Mouse (Mus musculus) forebrain, embryonic 14.5 days (tissue): ENCODE data around the gene Smim10l1. TPM values are rescaled to one million over a fixed set of nuclear protein-coding genes. Genes with fewer than 3 reads are reported as not detected.

Source experiments
- ATAC-seq: fragments of 200-750 bp; cut with Nextera tagmentation; 2 replicates; pipeline ENCODE4 v1.8.0; 2017; ENCODE audit warnings: mild to moderate bottlenecking, moderate library complexity
- DNase-seq: peaks from one replicate; pipeline ENCODE4 v3.0.0-alpha.2; 2015; ENCODE audit warnings: low spot score
- H3K27ac ChIP-seq: fragments of 300-500 bp; sonication (generic); 2 replicates; pipeline ENCODE4 v1.5.1; 2014; ENCODE audit warnings: low read depth, mild to moderate bottlenecking, control low read depth, low read length, moderate library complexity
- H3K27me3 ChIP-seq: fragments of 300-500 bp; sonication (generic); replicated peaks from 2 replicates; pipeline ENCODE4 v1.6.1; 2014; ENCODE audit warnings: low read length, control low read depth, mixed read lengths; ENCODE audit not compliant: control insufficient read depth, insufficient read depth
- H3K36me3 ChIP-seq: fragments of 300-500 bp; sonication (generic); 2 replicates; pipeline ENCODE4 v1.6.1; 2014; ENCODE audit warnings: low read length, control low read depth; ENCODE audit not compliant: control insufficient read depth, insufficient read depth
- H3K4me1 ChIP-seq: fragments of 300-500 bp; sonication (generic); 2 replicates; pipeline ENCODE4 v1.6.1; 2014; ENCODE audit warnings: antibody characterized with exemption, low read length, control low read depth; ENCODE audit not compliant: control insufficient read depth, insufficient read depth
- H3K4me2 ChIP-seq: fragments of 300-500 bp; sonication (generic); 2 replicates; pipeline ENCODE4 v1.6.1; 2014; ENCODE audit warnings: mild to moderate bottlenecking, control low read depth, low read length
- H3K4me3 ChIP-seq: fragments of 300-500 bp; sonication (generic); 2 replicates; pipeline ENCODE4 v1.5.1; 2014; ENCODE audit warnings: low read depth, low read length, control low read depth
- H3K9ac ChIP-seq: fragments of 300-500 bp; sonication (generic); 2 replicates; pipeline ENCODE4 v1.6.1; 2014; ENCODE audit warnings: mild to moderate bottlenecking, low read length, control low read depth, moderate library complexity
- H3K9me3 ChIP-seq: fragments of 300-500 bp; sonication (generic); replicated peaks from 2 replicates; pipeline ENCODE4 v1.6.1; 2016; ENCODE audit warnings: low read length, control low read depth, mixed read lengths; ENCODE audit not compliant: control insufficient read depth
- WGBS: fragments of 180-500 bp; shearing (Covaris S2); extraction: QIAGEN DNeasy Blood & Tissue Kit; methylation state at CpG from one replicate; pipeline ENCODE4 v1.1.7; 2014; 5-methylcytosine and 5-hydroxymethylcytosine counted together
- polyA plus RNA-seq: library from polyadenylated mRNA; unstranded; fragments of >200 nt; fragmentation: Nextera tagmentation; extraction: Ambion mirVana; gene quantifications from 2 replicates; pipeline ENCODE4 v1.2.1, GENCODE M21; 2014

Smim10l1 gene
- 73.4 and 93.4 TPM in 2 replicates for polyA plus RNA-seq

GRCm38 (mm10) chr6:133104609-133104921, at the start of gene Smim10l1:
TSS of gene Smim10l1 (plus strand) at chr6:133104909.
- Histone ChIP-seq H3K9ac (peak within 1 kb of the TSS; percentile 95), H3K27ac (peak within 1 kb of the TSS; percentile 98), H3K4me1 (peaks cover 5% of the 10 kb centered on the region), H3K4me3 (peak within 1 kb of the TSS; percentile 69), H3K4me2 (peak within 1 kb of the TSS; percentile 49), H3K27me3 (no peaks in the 10 kb centered on the region), H3K9me3 (no peaks in the 10 kb centered on the region), H3K36me3 (no peaks in the 10 kb centered on the region)
- DNase-seq = no peak
- ATAC-seq = no peak

GRCm38 (mm10) chr6:133055716-133056115, 49.0 kb upstream of the Smim10l1 start, which contains the start of gene Tas2r140:
TSS of gene Tas2r140 (minus strand) at chr6:133055816.
- Histone ChIP-seq H3K4me3 (no peak within 1 kb of the TSS), H3K27ac (no peak within 1 kb of the TSS), H3K9me3 (no peaks in the 10 kb centered on the region), H3K9ac (no peak within 1 kb of the TSS), H3K36me3 (no peaks in the 10 kb centered on the region), H3K27me3 (no peaks in the 10 kb centered on the region), H3K4me2 (no peak within 1 kb of the TSS), H3K4me1 (no peaks in the 10 kb centered on the region)
- DNase-seq (no peak), ATAC-seq (no peak)

GRCm38 (mm10) chr6:133092226-133092625, 12.5 kb upstream of the Smim10l1 start:
- no peak for ATAC-seq
- 73% methylated on average over 8 of the region's 8 CpGs for WGBS
- no peaks in the 10 kb centered on the region for H3K4me1 ChIP-seq
- no peaks in the 10 kb centered on the region for H3K9me3 ChIP-seq
- no peak overlapping the region for H3K27ac ChIP-seq
- no peak overlapping the region for H3K4me3 ChIP-seq
- DNase-seq = no peak
- H3K36me3 ChIP-seq = no peaks in the 10 kb centered on the region
- H3K4me2 ChIP-seq = no peak overlapping the region
- H3K9ac ChIP-seq = no peak overlapping the region
- H3K27me3 ChIP-seq = no peaks in the 10 kb centered on the region

GRCm38 (mm10) chr6:133102430-133102829, 2.3 kb upstream of the Smim10l1 start:
- no peaks in the 10 kb centered on the region for H3K9me3 ChIP-seq
- no peak overlapping the region for H3K9ac ChIP-seq
- DNase-seq = no peak
- H3K27me3 ChIP-seq = no peaks in the 10 kb centered on the region
- no peaks in the 10 kb centered on the region for H3K36me3 ChIP-seq
- H3K4me2 ChIP-seq = no peak overlapping the region
- H3K4me1 ChIP-seq = peaks cover 5% of the 10 kb centered on the region
- no peak for ATAC-seq
- WGBS = 54% methylated on average over 1 of the region's 1 CpGs
- no peak overlapping the region for H3K4me3 ChIP-seq
- no peak overlapping the region for H3K27ac ChIP-seq

- no peaks in the 10 kb centered on the region for H3K27me3 ChIP-seq
- H3K4me2 ChIP-seq = peak overlapping the region; percentile 49
- H3K4me3 ChIP-seq = peak overlapping the region; percentile 69
- H3K9ac ChIP-seq = peak overlapping the region; percentile 95
- H3K9me3 ChIP-seq = no peaks in the 10 kb centered on the region
- peak; percentile 97 for ATAC-seq
- peak; percentile 96 for DNase-seq
- peaks cover 5% of the 10 kb centered on the region for H3K4me1 ChIP-seq
- H3K36me3 ChIP-seq = no peaks in the 10 kb centered on the region
- H3K27ac ChIP-seq = peak overlapping the region; percentile 98
- WGBS = 1% methylated on average over 61 of the region's 62 CpGs
Measured at GRCm38 (mm10) chr6:133104922-133105859, 482 bp downstream of the Smim10l1 start.

Other genes starting within 250 kb of the Smim10l1 start
- gene Tas2r116, start 249.5 kb upstream of the Smim10l1 start, polyA plus RNA-seq = not detected in 2 replicates
- not detected in 2 replicates for gene Tas2r110, start 236.9 kb upstream of the Smim10l1 start, polyA plus RNA-seq
- gene Tas2r113, start 211.9 kb upstream of the Smim10l1 start, polyA plus RNA-seq = not detected in 2 replicates
- not detected in 2 replicates for gene Tas2r125, start 195.3 kb upstream of the Smim10l1 start, polyA plus RNA-seq
- gene Tas2r129, start 153.8 kb upstream of the Smim10l1 start, polyA plus RNA-seq = not detected in 2 replicates
- not detected in 2 replicates for gene Tas2r131, start 147.0 kb upstream of the Smim10l1 start, polyA plus RNA-seq
- not detected in 2 replicates for gene Tas2r109, start 123.9 kb upstream of the Smim10l1 start, polyA plus RNA-seq
- gene Tas2r103, start 67.8 kb upstream of the Smim10l1 start, polyA plus RNA-seq = not detected in 2 replicates
- not detected in 2 replicates for gene Tas2r140, start 49.1 kb upstream of the Smim10l1 start, polyA plus RNA-seq
- gene 5530400C23Rik, start 187.3 kb downstream of the Smim10l1 start, polyA plus RNA-seq = not detected in 2 replicates